Mouse (Mus musculus): ENCODE results near the gene Irf4. TPM values are rescaled to one million over a fixed set of nuclear protein-coding genes. Genes with fewer than 3 reads are reported as not detected.

Gene Irf4
- polyA plus RNA-seq, 1 experiment from 2014 or later = 0.06 TPM

DNA sequence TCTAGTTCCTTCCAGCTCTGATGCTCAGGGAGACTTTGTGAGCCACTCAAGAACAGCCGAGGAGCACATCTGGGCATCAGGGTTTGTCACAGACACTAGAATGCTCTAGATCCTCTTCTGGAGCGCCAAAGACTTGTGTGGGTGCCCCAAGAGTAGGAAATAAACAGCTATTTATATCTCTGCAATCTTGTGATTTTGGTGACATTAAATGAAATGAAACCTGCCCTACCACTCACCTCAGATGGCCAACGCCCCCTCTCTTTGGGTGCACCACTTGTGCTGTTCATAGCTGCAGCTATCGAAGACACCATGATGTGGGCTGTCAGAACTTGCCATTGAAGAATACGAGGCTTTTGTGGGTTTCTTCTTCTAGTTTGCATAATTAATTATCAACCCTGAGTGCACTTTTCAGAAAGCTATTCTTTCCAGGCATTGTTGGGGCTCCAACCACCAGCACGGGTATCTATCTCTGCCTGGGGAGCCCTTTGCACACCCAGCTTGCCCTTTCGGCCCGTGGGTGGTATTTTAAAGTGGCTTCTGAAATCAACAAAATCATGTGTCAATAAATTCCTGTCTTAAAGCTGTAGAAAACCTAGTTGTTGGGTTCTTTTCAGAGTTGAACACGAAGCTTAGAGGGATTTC, 7.1 kb downstream of the Irf4 start:
- H3K4me1 ChIP-seq = no peaks in the 10 kb centered on the region
- no peak overlapping the region for H3K4me3 ChIP-seq
- H3K36me3 ChIP-seq (replicated peaks) = no peaks in the 10 kb centered on the region
- H3K9me3 ChIP-seq = no peaks in the 10 kb centered on the region
- no peak for DNase-seq (ENCODE audit: low spot score)
- no peak overlapping the region for H3K27ac ChIP-seq (replicated peaks)
- peaks cover 44% of the 10 kb centered on the region for H3K27me3 ChIP-seq (replicated peaks; ENCODE audit: low read depth, poor library complexity, severe bottlenecking)
- WGBS = 80% methylated on average over 9 of the region's 9 CpGs

- Histone ChIP-seq H3K4me1 (no peaks in the 10 kb centered on the region), H3K4me3 (no peak overlapping the region), H3K9me3 (no peaks in the 10 kb centered on the region), H3K27ac (replicated peaks) (no peak overlapping the region), H3K36me3 (replicated peaks) (no peaks in the 10 kb centered on the region), H3K27me3 (replicated peaks; ENCODE audit: low read depth, poor library complexity, severe bottlenecking) (peaks cover 32% of the 10 kb centered on the region)
- 86% methylated on average over 14 of the region's 14 CpGs for WGBS
- no peak for DNase-seq (ENCODE audit: low spot score)
Observed at GRCm38 (mm10) chr13:30757264-30757900, 8.4 kb downstream of the Irf4 start.

GRCm38 (mm10) chr13:30758789-30759381, 9.9 kb downstream of the Irf4 start:
- Histone ChIP-seq H3K27ac (replicated peaks) (no peak overlapping the region), H3K36me3 (replicated peaks) (no peaks in the 10 kb centered on the region), H3K4me1 (no peaks in the 10 kb centered on the region), H3K9me3 (no peaks in the 10 kb centered on the region), H3K4me3 (no peak overlapping the region), H3K27me3 (replicated peaks; ENCODE audit: low read depth, poor library complexity, severe bottlenecking) (peaks cover 17% of the 10 kb centered on the region)
- 86% methylated on average over 11 of the region's 11 CpGs for WGBS
- no peak for DNase-seq (ENCODE audit: low spot score)

DNA sequence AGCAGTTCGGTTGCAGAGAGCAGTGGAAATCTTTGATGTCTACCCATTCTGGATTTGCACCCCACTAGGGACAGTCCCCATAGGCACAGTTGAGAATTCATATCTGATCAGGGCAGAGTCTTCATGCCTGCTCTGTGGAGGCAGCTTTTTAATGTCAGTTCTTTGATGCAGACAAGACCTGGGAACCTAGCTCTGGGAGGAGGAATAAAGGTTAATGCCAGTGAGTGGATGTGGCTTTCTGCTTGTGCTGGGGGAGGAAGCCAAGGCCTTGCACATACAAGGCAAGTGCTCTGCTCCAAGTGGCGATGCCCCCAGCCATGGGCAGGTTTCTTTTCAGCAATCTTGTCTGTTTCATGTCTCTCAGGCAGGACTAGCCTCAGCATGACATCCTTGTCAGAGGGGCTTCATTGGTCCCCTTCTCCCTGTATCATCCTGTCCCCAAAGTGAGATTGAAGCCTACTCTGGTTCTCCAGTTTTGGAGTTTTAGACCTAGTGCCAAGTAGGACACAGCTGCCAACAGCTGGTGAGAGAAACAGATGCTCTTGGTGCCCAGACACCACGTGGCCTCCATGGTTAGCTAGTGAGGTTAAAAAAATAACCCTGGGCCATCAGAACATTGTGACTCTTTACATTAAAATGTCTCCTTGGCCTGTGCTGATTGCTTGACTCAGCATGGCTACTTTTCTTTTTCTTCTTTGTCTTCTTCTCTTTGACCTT, 11.5 kb downstream of the Irf4 start:
- Histone ChIP-seq H3K27me3 (replicated peaks; ENCODE audit: low read depth, poor library complexity, severe bottlenecking) (peaks cover 5% of the 10 kb centered on the region; the same call in 1 of the 2 replicates), H3K4me1 (no peaks in the 10 kb centered on the region), H3K4me3 (no peak overlapping the region), H3K27ac (replicated peaks) (no peak overlapping the region), H3K9me3 (no peaks in the 10 kb centered on the region), H3K36me3 (replicated peaks) (no peaks in the 10 kb centered on the region)
- no peak for DNase-seq (ENCODE audit: low spot score)
- 77% methylated on average over 3 of the region's 3 CpGs for WGBS

DNA sequence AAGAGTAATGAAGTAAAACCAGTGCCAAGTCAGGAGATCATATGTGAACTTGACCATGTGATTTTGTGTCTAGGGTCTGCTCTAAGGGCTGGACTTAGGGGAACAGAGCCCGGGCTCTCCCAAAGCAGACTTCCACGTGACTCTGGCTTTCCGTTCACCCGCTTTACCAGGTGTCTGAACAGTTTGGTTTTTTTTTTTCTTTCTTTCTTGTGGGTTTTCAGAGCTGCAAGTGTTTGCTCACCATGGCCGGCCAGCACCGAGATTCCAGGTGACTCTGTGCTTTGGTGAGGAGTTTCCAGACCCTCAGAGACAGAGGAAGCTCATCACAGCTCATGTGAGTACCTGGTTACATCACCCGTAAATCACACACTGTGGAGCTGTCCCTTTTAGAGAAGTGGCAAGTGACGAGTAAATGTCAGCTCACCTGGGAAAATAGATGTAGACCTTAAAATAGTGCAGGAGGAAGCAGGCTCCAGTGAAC, 12.2 kb downstream of the Irf4 start:
- H3K27ac ChIP-seq (replicated peaks) = no peak overlapping the region
- peaks cover 5% of the 10 kb centered on the region; the same call in 1 of the 2 replicates for H3K27me3 ChIP-seq (replicated peaks; ENCODE audit: low read depth, poor library complexity, severe bottlenecking)
- 86% methylated on average over 8 of the region's 8 CpGs for whole genome bisulfite sequencing
- no peaks in the 10 kb centered on the region for H3K9me3 ChIP-seq
- no peaks in the 10 kb centered on the region for H3K4me1 ChIP-seq
- no peak overlapping the region for H3K4me3 ChIP-seq
- DNase-seq (ENCODE audit: low spot score) = no peak
- no peaks in the 10 kb centered on the region for H3K36me3 ChIP-seq (replicated peaks)

DNA sequence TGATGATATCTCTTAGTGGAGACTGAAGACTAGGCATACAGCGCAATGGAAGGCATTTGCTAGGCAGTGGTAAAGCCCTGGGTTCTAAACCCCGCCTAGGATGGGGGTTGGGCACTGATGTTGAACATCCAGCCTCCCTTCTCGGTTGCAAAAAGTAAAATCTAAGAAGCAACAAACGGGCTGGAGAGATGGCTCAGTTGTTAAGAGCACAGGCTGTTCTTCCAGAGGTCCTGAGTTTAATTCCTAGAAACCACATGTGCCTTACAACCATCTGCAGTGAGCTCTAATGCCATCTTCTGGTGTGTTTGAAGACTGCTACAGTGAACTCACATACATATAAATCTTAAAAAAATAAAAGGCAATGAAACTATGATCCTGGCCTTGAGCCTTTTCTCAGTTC, 13.2 kb downstream of the Irf4 start:
- 85% methylated on average over 4 of the region's 4 CpGs for WGBS
- no peak overlapping the region for H3K27ac ChIP-seq (replicated peaks)
- H3K9me3 ChIP-seq = no peaks in the 10 kb centered on the region
- DNase-seq (ENCODE audit: low spot score) = no peak
- H3K27me3 ChIP-seq (replicated peaks; ENCODE audit: low read depth, poor library complexity, severe bottlenecking) = peaks cover 5% of the 10 kb centered on the region; the same call in 1 of the 2 replicates
- H3K4me1 ChIP-seq = peaks cover 4% of the 10 kb centered on the region; the same call in 1 of the 2 replicates
- no peaks in the 10 kb centered on the region for H3K36me3 ChIP-seq (replicated peaks)
- H3K4me3 ChIP-seq = no peak overlapping the region

DNA sequence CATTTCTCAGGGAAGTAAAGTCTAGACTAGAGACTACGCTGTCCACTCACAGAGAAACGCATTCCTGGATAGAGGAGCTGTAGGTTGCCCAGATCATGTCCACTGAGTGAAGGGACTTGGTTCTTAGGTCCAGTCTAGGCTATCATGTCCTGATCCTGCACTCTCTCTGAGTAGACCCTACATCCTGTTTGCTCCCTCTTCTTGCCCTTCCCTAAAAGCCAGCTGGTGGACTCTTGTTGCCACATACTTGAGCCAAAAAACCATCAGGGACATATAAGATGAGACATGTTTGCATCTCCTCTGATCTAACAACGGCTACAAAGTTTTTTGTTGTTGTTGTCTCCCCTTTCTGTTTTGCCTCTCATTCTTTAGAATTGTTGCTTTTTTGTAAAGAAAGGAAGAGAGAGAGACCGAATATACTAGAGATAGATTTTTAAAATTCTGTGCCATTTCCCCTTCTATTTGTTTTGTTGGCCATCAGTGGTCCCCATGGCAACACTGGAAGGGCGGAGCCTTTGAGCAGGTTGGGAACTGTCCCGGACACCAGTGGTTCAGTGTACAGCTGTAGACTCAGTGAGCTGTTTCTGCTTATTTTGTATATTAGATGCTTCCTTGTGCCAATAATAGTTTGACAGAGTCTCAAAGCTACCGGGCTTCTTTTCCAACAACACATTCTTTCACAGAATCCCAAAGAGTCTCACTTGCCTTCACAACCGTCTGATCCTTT, 15.2 kb downstream of the Irf4 start:
- Histone ChIP-seq H3K4me1 (peaks cover 4% of the 10 kb centered on the region; the same call in 1 of the 2 replicates), H3K9me3 (no peaks in the 10 kb centered on the region), H3K4me3 (no peak overlapping the region), H3K27ac (replicated peaks) (no peak overlapping the region), H3K27me3 (replicated peaks; ENCODE audit: low read depth, poor library complexity, severe bottlenecking) (no peaks in the 10 kb centered on the region; the same call in 1 of the 2 replicates), H3K36me3 (replicated peaks) (no peaks in the 10 kb centered on the region)
- 80% methylated on average over 8 of the region's 8 CpGs for WGBS
- DNase-seq (ENCODE audit: low spot score) = no peak

DNA sequence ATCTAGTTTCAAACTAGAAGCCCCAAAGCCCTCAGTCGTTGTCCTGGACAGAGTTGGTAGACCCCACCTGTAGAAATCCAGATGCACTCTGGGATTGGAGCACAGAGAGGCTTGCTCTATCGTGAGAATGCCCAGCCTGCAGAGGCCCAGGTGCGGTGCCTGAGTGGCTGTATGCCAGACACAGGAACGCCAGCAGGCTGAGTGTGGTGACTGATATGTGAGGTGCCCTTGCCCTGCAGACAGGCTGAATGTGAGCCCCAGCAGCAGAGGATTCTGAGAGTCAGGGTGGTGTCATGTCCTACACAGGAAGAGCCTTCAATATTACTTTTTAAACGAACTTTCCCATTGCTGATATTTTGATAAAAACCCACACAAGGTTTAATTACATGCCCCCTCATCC, 16.9 kb downstream of the Irf4 start:
- Histone ChIP-seq H3K9me3 (no peaks in the 10 kb centered on the region), H3K4me3 (no peak overlapping the region), H3K36me3 (replicated peaks) (no peaks in the 10 kb centered on the region), H3K27ac (replicated peaks) (no peak overlapping the region), H3K4me1 (peaks cover 4% of the 10 kb centered on the region; the same call in 1 of the 2 replicates), H3K27me3 (replicated peaks; ENCODE audit: low read depth, poor library complexity, severe bottlenecking) (no peaks in the 10 kb centered on the region)
- no peak for DNase-seq (ENCODE audit: low spot score)
- 80% methylated on average over 5 of the region's 5 CpGs for WGBS

DNA sequence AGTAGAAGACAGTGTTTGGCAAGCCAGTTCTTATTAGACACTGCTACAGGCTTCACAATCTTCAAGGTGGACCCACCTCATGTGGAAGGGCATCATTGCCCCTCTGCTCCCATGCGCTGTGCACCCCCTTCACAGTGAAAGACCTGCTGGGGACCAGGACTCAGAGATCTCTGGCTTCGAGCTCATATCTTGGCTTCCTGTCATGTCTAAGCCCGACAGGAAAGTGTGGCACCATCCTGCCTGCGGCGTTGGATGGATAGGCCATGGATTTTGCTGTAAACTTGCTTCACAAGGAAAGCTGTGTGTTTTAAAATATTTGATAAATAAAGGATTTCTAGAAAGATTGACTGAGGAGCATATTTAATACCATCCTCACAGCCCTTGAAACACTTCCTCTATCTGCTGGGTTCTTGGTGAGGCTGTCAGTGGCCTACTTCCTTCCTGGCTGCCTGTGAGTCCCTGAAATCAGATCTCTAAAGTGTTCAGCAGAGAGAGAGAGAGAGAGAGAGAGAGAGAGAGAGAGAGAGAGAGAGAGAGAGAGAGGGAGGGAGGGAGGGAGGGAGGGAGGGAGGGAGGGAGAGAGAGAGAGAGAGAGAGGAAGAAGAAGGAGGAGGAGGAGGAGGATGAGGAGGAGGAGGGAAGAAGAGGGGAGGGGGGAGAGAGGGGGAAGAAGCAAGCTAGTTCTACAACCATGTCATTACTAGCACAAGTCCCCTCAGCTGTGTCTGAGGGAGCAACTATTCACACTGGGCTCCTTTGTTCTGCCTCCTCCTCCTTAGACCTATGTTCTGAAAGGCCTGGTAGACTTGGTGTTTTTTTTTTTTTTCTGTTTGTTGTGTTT, 17.8 kb downstream of the Irf4 start:
- no peak for DNase-seq (ENCODE audit: low spot score)
- Histone ChIP-seq H3K4me3 (no peak overlapping the region), H3K27me3 (replicated peaks; ENCODE audit: low read depth, poor library complexity, severe bottlenecking) (no peaks in the 10 kb centered on the region), H3K9me3 (no peaks in the 10 kb centered on the region), H3K27ac (replicated peaks) (no peak overlapping the region), H3K36me3 (replicated peaks) (no peaks in the 10 kb centered on the region), H3K4me1 (peaks cover 4% of the 10 kb centered on the region; the same call in 1 of the 2 replicates)
- 90% methylated on average over 5 of the region's 5 CpGs for WGBS

- DNase-seq (ENCODE audit: low spot score) = no peak
- no peaks in the 10 kb centered on the region for H3K27me3 ChIP-seq (replicated peaks; ENCODE audit: low read depth, poor library complexity, severe bottlenecking)
- no peak overlapping the region for H3K27ac ChIP-seq (replicated peaks)
- no peaks in the 10 kb centered on the region for H3K9me3 ChIP-seq
- H3K4me1 ChIP-seq = peaks cover 4% of the 10 kb centered on the region; the same call in 1 of the 2 replicates
- 87% methylated on average over 6 of the region's 6 CpGs for WGBS
- H3K36me3 ChIP-seq (replicated peaks) = no peaks in the 10 kb centered on the region
- no peak overlapping the region for H3K4me3 ChIP-seq
Observed at GRCm38 (mm10) chr13:30767477-30768127, 18.6 kb downstream of the Irf4 start.

GRCm38 (mm10) chr13:30776021-30776420, 27.0 kb downstream of the Irf4 start:
- Histone ChIP-seq H3K4me3 (no peak overlapping the region), H3K27me3 (replicated peaks; ENCODE audit: low read depth, poor library complexity, severe bottlenecking) (no peaks in the 10 kb centered on the region), H3K4me1 (peaks cover 7% of the 10 kb centered on the region; the same call in 1 of the 2 replicates), H3K36me3 (replicated peaks) (no peaks in the 10 kb centered on the region), H3K9me3 (no peaks in the 10 kb centered on the region), H3K27ac (replicated peaks) (no peak overlapping the region)
- no peak for DNase-seq (ENCODE audit: low spot score)
- 75% methylated on average over 2 of the region's 2 CpGs for WGBS

All from embryonic facial prominence, embryonic 10.5 days (tissue).